Mouse (Mus musculus) right cerebral cortex, postnatal 10 days (tissue): ENCODE results near the gene Ltb4r2.

Experiments
- DNase-seq, 2 experiments: peaks; one replicate each; pipeline ENCODE4 v3.0.0; 2021; ENCODE audit warnings: low spot score in 2 of 2

Gene Ltb4r2

DNA sequence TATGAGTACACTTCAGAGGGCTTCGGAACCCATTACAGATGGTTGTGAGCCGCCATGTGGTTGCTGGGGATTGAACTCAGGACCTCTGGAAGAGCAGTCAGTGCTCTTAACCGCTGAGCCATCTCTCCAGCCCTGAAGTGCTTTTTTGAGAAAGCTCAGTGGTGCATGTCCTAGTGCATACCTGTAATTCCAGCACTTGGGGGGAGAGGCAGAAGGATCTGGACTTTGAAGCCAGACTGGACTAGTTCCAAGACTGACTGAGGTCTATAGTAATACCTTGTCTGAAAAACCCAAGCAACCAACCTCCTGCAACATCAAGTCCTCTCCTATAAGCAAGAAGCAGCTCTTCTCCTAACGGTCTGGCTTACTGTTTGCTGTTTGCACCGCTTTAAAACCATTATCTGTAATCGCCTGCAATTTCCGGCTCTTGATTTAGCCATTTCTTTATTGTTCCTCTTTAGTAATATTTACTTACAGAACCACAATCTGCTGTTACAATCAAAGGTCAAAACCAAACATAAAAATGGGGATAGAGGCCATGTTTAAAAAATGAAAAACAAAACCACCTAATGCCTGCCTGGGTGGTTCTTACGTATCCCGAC, 24.0 kb upstream of the Ltb4r2 start:
- DNase-seq = no peak

DNA sequence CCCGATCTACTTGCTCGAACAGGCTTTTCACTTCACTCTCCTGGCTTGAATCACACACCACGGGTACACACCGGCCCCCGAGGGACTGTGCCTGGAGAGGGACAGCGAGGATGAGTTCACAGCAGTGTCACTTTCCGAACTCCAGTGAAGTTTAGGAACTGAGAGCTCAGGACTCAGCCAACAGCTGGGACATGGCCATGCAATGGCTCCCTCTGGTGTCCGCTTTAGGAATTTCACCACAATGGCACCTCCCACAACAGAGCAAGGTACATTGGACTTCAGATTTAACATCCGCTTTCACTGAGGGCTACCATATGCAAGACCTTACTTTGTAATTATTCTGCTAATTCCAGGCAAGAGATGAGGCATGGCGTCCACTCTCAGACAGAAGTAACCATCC, 17.5 kb upstream of the Ltb4r2 start:
- DNase-seq = peak; percentile 85 to 90

DNA sequence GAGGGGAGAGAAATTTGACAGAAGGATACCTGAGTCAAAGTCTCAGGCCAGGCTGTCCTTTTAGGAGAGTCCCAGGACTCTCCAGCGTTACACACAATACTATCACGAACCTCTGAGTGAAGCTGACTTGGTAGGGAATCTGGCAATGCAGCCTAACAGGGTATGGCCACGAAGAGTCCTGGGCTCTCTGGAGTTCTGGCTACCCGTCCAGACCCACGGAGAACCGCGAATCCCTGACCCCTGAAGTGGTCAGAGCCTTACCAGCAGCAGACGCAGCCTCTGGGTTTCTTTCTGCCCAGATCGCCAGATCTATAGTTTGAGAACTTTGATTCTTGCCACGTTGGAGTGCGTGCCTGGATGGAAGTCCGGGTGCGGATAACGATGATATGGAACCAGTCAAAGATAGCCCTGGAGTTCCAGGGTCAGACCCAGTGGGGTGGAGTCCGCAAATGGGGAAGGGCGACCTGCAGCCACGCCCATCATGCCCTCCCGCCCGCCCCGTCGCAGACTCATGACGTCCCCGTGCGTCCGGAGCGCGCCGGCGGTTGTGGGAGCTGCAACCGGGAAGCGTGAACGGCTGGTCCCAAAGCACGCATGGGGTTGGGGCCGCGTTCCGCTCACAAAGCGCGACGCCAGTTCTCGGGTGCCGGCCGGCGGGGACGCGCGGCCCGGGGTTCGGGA, 15.9 kb upstream of the Ltb4r2 start, which contains the start of the genes Dhrs1 and Nop9:
TSS of gene Dhrs1 (minus strand) at position 511 of the 681 bp plus-strand sequence.
TSS of gene Nop9 (plus strand) at position 514 of the 681 bp plus-strand sequence.
- peak; percentile 90 to 92 for DNase-seq

GRCm38 (mm10) chr14:55745861-55746237, 15.4 kb upstream of the Ltb4r2 start:
- no peak for DNase-seq

DNA sequence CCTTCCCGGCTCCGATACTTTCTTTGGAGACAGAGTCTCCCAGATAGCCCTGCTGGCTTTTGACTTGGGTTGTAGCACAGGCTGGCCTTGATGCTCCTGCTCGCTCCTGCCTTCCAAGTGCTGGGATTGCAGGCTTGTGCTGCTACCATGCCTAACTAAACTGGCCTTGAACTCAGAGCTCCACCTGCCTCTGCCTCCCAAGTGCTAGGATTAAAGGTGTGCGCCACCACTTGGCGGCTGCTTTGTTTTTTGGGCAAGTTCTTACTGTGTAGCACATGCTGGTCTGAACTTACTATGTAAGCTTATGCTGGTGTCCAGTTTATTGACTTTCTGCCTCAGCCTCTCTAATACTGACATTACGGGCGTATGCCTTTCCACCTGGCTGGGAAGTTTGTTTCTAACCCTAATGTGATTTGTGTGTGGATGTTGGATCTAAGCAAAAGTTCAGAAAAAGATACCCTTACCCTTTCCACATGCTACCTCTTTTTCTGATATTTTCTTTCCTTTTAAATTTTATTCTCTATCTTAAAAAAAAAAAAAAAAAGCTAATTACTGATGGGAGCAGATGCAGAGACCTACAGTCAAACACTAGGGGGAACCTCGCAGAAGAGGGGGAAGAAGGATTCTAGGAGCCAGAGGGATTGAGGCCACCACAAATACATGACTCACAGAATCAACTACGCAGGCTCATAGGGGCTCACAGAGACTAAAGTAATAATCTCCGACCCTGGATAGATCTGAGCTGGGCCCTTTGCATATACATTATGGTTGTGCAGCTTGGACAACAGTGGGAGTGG, 14.0 kb upstream of the Ltb4r2 start:
- no peak for DNase-seq

GRCm38 (mm10) chr14:55757566-55757965, 3.7 kb upstream of the Ltb4r2 start:
- DNase-seq = no peak

DNA sequence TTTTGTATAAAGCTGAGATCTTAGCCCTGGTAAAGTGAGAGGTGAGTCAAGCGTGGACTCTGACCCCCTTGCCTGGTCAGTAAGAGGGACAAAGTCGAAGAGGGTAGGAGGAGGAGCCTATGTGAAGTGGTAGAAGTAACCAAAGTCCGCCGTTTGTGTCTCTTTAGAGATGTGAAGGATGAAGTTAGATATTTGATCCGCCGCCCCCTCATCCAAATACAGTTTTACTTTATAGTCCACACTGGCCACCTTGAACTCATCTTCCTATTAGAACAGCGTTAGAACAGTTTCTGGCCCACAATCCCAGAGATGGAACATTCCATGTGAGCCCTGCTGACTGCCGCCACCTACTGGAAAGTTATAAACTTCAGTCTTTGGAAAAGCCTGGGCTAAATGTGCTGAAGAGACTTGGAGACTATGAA, 2.9 kb upstream of the Ltb4r2 start, which contains the start of gene Cideb:
TSS of gene Cideb (minus strand) at position 96 of the 422 bp plus-strand sequence.
- DNase-seq = peak in 1 of 2 experiments; percentile 55

DNA sequence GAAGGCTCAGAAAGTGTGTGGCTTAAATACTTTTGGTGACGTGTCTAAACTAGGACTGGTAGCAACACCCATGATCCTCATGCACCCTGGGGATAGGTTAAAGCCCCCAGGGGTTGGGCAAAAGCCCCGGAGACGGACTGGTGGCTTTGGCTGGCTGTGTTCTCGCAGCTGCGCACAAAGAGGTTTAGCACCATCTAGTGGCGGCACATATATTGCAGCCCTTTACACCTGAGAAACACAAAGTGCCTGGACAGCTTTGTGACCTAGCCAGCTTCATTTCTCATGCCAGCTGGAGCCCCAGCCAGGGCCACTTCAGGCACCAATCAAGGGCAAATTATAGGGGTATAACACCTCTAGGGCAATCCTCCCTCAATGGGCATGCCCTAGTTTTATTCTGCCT, 1.1 kb upstream of the Ltb4r2 start:
- DNase-seq = peak; percentile 87

GRCm38 (mm10) chr14:55762001-55762821, 983 bp downstream of the Ltb4r2 start:
- peak; percentile 62 to 65 for DNase-seq

DNA sequence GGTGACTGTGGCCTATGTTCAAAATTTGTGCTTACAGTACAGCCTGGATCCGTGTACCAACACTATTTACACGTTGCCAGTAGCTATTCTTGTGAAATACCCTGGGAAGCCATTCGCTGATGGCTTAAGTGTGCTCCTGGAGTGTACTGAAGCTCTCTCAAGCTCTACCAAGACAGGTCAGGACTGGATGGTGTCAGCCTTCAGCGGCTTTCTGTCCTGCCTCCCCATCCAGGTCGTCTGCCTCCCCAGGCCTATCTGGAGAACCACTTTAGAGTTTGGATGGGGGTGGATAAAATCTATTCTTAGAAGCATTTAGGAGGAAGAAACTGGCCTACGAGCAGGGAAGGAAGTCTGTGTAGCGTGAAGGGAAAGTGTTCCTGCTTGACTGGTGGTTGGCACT, 1.9 kb downstream of the Ltb4r2 start:
- DNase-seq = no peak

- no peak for DNase-seq
These were observed 4.5 kb downstream of the Ltb4r2 start, which contains the start of gene Ltb4r1 for GRCm38 (mm10) chr14:55765696-55766095. Gene Ltb4r1, plus strand, starts transcription at chr14:55765962.

DNA sequence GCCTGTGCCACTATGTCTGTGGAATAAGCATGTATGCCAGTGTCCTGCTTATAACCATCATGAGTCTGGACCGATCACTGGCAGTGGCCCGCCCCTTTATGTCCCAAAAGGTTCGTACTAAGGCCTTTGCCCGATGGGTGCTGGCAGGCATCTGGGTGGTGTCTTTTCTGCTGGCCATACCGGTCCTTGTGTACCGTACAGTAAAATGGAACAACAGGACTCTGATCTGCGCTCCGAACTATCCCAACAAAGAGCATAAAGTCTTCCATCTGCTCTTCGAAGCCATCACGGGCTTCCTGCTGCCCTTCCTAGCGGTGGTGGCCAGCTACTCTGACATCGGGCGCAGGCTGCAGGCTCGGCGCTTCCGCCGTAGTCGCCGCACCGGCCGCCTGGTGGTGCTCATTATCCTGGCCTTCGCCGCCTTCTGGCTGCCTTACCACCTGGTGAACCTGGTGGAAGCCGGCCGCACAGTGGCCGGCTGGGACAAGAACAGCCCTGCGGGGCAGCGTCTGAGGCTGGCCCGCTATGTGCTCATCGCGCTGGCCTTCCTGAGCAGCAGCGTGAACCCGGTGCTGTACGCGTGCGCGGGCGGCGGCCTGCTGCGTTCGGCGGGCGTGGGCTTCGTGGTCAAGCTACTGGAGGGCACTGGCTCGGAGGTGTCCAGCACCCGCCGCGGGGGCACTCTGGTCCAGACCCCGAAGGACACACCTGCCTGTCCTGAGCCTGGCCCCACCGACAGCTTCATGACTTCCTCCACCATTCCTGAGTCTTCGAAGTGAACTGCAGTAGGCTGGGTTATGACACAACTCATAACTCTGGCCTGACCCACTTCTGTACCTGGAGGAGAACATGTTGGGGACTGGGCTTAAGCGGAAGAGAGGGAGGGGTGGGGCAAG, 6.5 kb downstream of the Ltb4r2 start:
- peak in 1 of 2 experiments; percentile 55 for DNase-seq

DNA sequence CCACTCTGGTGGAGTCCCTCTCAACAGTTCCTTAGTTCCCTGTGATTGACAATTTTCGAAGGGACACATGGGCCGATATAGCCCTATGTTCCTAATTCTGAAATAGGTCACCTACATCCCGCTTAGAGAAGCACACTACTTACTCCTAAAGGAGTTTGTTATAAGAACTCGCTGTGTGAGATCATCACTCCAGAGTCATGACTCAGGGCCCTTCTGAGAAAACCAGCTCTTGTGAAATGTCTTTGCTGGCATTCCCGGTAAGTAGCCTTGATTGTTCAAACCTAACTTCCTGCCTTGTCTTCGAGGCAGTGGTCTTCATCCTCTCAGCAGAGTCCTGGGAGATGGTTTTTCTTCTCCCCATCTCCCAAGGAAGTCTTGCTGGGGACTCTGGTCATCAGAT, 7.3 kb downstream of the Ltb4r2 start:
- no peak for DNase-seq

DNA sequence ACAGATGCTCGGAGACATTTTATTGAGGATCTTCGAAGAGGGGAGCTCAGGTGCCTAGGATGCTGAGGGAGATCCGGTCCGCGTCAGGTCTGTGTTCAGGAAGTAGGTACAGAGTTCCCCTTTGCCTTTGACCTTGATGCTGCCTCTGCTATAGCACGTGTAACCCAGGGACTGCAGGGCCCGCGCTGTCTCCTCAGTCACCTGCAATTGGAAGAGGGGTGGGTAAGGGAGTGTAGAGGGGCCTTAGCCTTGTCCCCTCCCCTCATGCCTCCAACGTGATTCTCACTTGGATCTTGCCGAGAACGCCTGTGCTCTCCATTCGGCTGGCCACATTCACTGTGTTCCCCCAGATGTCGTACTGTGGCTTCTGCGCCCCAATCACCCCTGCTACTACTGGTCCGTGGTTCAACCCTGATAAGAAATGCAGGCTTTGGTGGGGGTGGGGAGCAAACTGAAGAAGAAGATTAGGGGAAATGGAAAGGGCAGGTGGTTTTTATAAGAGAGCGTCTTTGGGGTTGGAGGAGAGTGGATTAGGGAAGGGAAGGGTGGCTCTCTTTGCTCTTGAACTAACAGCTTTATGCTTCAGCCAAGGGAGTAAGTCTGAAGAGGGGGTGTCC, 8.0 kb downstream of the Ltb4r2 start:
- DNase-seq = no peak

- peak in 1 of 2 experiments; percentile 3 for DNase-seq
These were observed 15.5 kb downstream of the Ltb4r2 start for GRCm38 (mm10) chr14:55776711-55777110.

- DNase-seq = peak in 1 of 2 experiments; percentile 6
These were observed 15.9 kb downstream of the Ltb4r2 start for GRCm38 (mm10) chr14:55777176-55777575.

- DNase-seq = peak in 1 of 2 experiments; percentile 11
These were observed 16.6 kb downstream of the Ltb4r2 start for GRCm38 (mm10) chr14:55777806-55778205.

GRCm38 (mm10) chr14:55778686-55779085, 17.5 kb downstream of the Ltb4r2 start:
- DNase-seq = peak; percentile 15 to 16

DNA sequence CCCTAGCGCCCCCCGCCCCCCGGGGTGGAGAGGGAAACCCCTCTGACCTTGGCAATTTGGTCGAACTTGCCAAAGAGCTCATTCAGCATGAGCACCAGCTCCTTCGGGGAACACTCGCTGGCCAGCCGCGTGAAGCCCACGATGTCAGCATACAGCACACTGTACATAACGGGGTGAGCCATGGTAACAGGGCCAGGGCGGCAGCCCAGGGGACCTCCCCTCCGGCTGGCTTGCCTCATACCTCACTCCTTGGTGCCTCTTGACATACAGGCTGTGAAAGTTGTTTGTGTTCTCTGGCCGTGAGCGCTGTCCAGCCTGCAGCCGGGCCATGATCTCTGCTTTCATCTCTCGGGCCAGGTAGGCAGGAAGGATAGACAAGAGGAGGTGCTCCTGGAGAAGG, 18.4 kb downstream of the Ltb4r2 start:
- peak in 1 of 2 experiments; percentile 20 for DNase-seq

GRCm38 (mm10) chr14:55780736-55781135, 19.5 kb downstream of the Ltb4r2 start:
- DNase-seq = peak in 1 of 2 experiments; percentile 15
